Mouse (Mus musculus) limb, embryonic 11.5 days (tissue): ENCODE data around the gene Kif1b. TPM values are rescaled to one million over a fixed set of nuclear protein-coding genes. Genes with fewer than 3 reads are reported as not detected.
A peak's percentile ranks its signal among the peaks of the same experiment; 100 is the strongest.

ENCODE experiments used
- ATAC-seq: fragments of 200-750 bp; cut with Nextera tagmentation; 2 replicates; pipeline ENCODE4 v1.8.0; 2017; ENCODE audit warnings: low read depth; ENCODE audit not compliant: insufficient number of reproducible peaks, low FRiP score, low TSS enrichment
- DNase-seq: peaks from one replicate; pipeline ENCODE4 v3.0.0-alpha.2; 2015; ENCODE audit warnings: low spot score
- H3K27ac ChIP-seq: fragments of 300-500 bp; sonication (generic); replicated peaks from 2 replicates; pipeline ENCODE4 v1.5.1; 2014; ENCODE audit warnings: low read depth, mild to moderate bottlenecking, low read length
- H3K27me3 ChIP-seq: fragments of 300-500 bp; sonication (generic); 2 replicates; pipeline ENCODE4 v1.6.1; 2014; ENCODE audit warnings: mild to moderate bottlenecking, low read length, mixed read lengths; ENCODE audit not compliant: control insufficient read depth, insufficient read depth
- H3K36me3 ChIP-seq: fragments of 300-500 bp; sonication (generic); 2 replicates; pipeline ENCODE4 v1.6.1; 2014; ENCODE audit warnings: mild to moderate bottlenecking, low read length, moderate library complexity, mixed read lengths; ENCODE audit not compliant: control insufficient read depth, insufficient read depth
- H3K4me1 ChIP-seq: fragments of 300-500 bp; sonication (generic); 2 replicates; pipeline ENCODE4 v1.6.1; 2014; ENCODE audit warnings: low read length, mixed read lengths; ENCODE audit not compliant: control insufficient read depth, insufficient read depth
- H3K4me2 ChIP-seq: fragments of 300-500 bp; sonication (generic); 2 replicates; pipeline ENCODE4 v1.6.1; 2014; ENCODE audit warnings: low read depth, mild to moderate bottlenecking, moderate library complexity; ENCODE audit not compliant: severe bottlenecking
- H3K4me3 ChIP-seq: fragments of 300-500 bp; sonication (generic); 2 replicates; pipeline ENCODE4 v1.5.1; 2014; ENCODE audit warnings: low read depth, low read length
- H3K9ac ChIP-seq: fragments of 300-500 bp; sonication (generic); 2 replicates; pipeline ENCODE4 v1.6.1; 2014; ENCODE audit warnings: mild to moderate bottlenecking, low read length
- H3K9me3 ChIP-seq: fragments of 300-500 bp; sonication (generic); 2 replicates; pipeline ENCODE4 v1.6.1; 2016; ENCODE audit warnings: low read length; ENCODE audit not compliant: control insufficient read depth
- WGBS: fragments of 180-500 bp; shearing (Covaris S2); extraction: QIAGEN DNeasy Blood & Tissue Kit; methylation state at CpG from one replicate; pipeline ENCODE4 v1.1.7; 2014; 5-methylcytosine and 5-hydroxymethylcytosine counted together
- polyA plus RNA-seq: library from polyadenylated mRNA; unstranded; fragments of >200 nt; fragmentation: Nextera tagmentation; extraction: Ambion mirVana; gene quantifications from 2 replicates; pipeline ENCODE4 v1.2.1, GENCODE M21; 2014

The Kif1b gene
- polyA plus RNA-seq: 35.6 and 41.7 TPM in 2 replicates

DNA sequence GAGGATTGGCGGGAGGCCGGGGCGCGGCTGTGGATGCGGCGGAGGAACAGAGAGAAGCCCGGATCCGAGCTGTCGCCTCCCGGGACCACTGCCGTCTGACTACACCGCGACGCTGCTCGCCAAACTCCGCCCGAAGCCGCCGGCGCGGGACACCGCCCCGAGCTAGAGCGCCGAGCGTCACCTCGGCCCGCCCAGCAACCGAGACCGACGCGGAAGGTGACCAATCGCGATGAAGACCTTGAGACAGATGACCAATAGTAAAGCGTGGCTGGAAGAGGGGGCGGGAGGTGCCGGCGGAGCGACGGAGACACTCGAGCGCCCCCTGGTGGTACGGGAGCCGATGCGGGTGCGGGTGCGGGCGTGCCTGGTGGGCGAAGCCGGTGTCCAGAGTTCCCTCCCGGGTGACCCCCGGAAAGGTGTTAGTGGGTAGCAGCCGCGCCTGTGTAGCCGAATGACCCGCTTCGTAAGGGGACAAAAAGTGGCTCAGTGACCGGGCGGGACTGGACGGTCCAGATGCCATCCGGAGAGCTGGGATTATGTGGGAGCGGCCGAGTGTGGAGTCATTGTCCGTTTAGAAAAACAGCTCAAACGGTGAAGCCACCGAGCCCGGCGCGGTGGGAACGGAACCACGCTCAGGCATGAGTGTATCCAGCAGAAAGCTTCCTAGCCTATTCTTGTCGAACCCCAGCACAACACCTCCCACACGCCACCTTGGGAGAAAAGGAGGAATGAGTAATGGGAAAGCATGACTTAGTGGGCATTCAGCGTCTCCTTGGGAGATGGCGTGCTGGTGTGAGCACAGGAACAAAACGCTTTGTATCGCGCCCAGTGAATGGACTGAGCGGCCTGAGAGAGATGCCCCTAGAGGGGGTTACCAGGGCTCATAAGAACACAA lies at the start of gene Kif1b:
Kif1b (minus strand) TSS at position 98 of the 895 bp plus-strand sequence.
- Histone ChIP-seq H3K9me3 (no peaks in the 10 kb centered on the region), H3K27me3 (no peaks in the 10 kb centered on the region), H3K9ac (peak within 1 kb of the TSS; percentile 89), H3K36me3 (no peaks in the 10 kb centered on the region), H3K27ac (peak within 1 kb of the TSS; percentile 83), H3K4me3 (peak within 1 kb of the TSS; percentile 94), H3K4me1 (0 out of 2 replicates have a peak, but pooled peaks cover 4% of the 10 kb centered on the region), H3K4me2 (peak within 1 kb of the TSS; percentile 65)
- peak; percentile 100 for DNase-seq
- WGBS: under 1% methylated on average over 79 of the region's 79 CpGs
- peak; percentile 97 for ATAC-seq

DNA sequence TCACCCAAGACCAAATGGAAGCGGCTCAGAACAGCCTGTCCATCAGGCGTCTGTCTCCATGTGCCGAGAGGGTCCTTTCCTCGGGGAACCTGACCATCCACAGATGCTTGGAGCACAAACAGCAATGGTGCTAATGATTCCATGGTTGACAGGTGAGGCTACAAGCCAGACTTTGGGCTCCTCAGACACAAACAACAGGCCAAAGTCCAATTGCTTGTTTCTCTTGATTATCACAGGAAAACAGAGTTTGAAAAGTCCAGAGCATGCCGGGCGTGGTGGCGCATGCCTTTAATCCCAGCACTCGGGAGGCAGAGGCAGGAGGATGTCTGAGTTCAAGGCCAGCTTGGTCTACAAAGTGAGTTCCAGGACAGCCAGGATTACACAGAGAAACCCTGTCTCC lies 47.2 kb upstream of the Kif1b start:
- Histone ChIP-seq H3K4me1 (no peaks in the 10 kb centered on the region), H3K4me2 (no peak overlapping the region), H3K9ac (no peak overlapping the region), H3K27me3 (no peaks in the 10 kb centered on the region), H3K4me3 (no peak overlapping the region), H3K36me3 (peaks cover 44% of the 10 kb centered on the region), H3K9me3 (no peaks in the 10 kb centered on the region), H3K27ac (no peak overlapping the region)
- whole genome bisulfite sequencing: 95% methylated on average over 8 of the region's 8 CpGs
- DNase-seq (no peak), ATAC-seq (no peak)

DNA sequence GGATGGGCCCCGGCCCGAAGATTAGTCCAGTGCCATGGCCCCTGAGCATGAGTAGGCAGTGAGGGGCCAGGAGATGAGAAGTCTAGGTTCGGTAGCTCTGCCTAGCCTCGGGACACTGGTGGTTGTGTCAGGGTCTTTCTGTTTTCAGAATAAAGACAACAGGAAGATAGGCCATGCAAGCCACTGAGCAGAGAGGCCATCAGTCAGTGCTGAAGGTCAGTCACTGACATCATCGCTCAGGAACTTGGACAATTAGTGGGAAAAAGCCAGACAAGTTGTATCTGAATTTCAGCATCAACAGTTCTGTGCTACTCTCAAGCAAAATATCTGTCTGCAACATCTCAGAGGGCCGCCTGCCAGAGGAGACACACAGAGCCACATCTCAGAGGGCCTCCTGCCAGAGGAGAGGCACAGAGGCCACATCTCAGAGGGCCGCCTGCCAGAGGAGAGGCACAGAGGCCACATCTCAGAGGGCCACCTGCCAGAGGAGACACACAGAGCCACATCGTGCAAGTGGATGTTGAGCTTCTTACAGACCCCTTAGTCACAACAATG lies 44.2 kb upstream of the Kif1b start:
- Histone ChIP-seq H3K27me3 (no peaks in the 10 kb centered on the region), H3K9ac (no peak overlapping the region), H3K9me3 (no peaks in the 10 kb centered on the region), H3K27ac (no peak overlapping the region), H3K4me3 (no peak overlapping the region), H3K4me1 (no peaks in the 10 kb centered on the region), H3K36me3 (peaks cover 43% of the 10 kb centered on the region), H3K4me2 (no peak overlapping the region)
- ATAC-seq (no peak), DNase-seq (no peak)
- WGBS: 91% methylated on average over 8 of the region's 8 CpGs

DNA sequence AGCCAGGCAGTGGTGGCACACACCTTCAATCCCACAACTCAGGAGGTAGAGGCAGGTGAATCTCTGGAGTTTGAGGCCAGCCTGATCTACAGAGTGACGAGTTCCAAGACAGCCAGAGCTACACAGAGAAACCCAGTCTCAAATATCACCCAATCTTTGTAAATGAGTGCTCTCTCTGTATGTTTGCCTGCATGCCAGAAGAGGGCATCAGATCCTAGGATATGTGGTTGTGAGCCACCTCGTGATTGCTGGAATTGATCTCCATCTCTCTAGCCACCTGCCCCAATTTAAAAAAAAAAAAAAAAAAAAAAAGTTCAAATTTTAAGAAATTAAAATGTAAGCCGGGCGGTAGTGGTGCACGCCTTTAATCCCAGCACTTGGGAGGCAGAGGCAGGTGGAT lies 41.5 kb upstream of the Kif1b start:
- no peaks in the 10 kb centered on the region for H3K27me3 ChIP-seq
- peaks cover 32% of the 10 kb centered on the region for H3K36me3 ChIP-seq
- H3K9me3 ChIP-seq: no peaks in the 10 kb centered on the region
- H3K4me3 ChIP-seq: no peak overlapping the region
- DNase-seq: no peak
- H3K4me2 ChIP-seq: no peak overlapping the region
- no peaks in the 10 kb centered on the region for H3K4me1 ChIP-seq
- no peak for ATAC-seq
- no peak overlapping the region for H3K27ac ChIP-seq
- WGBS: 81% methylated on average over 5 of the region's 5 CpGs
- no peak overlapping the region for H3K9ac ChIP-seq

- WGBS: 87% methylated on average over 5 of the region's 5 CpGs
- no peak overlapping the region for H3K4me3 ChIP-seq
- H3K36me3 ChIP-seq: peaks cover 32% of the 10 kb centered on the region
- ATAC-seq (no peak), DNase-seq (no peak)
- no peak overlapping the region for H3K9ac ChIP-seq
- H3K4me2 ChIP-seq: no peak overlapping the region
- H3K27me3 ChIP-seq: no peaks in the 10 kb centered on the region
- no peaks in the 10 kb centered on the region for H3K4me1 ChIP-seq
- no peaks in the 10 kb centered on the region for H3K9me3 ChIP-seq
- H3K27ac ChIP-seq: no peak overlapping the region
Observed at GRCm38 (mm10) chr4:149345873-149346272, 38.4 kb upstream of the Kif1b start.

GRCm38 (mm10) chr4:149344311-149344710 lies 36.8 kb upstream of the Kif1b start:
- Histone ChIP-seq H3K4me1 (no peaks in the 10 kb centered on the region), H3K27me3 (no peaks in the 10 kb centered on the region), H3K4me3 (no peak overlapping the region), H3K9ac (no peak overlapping the region), H3K9me3 (no peaks in the 10 kb centered on the region), H3K4me2 (no peak overlapping the region), H3K36me3 (peaks cover 32% of the 10 kb centered on the region), H3K27ac (no peak overlapping the region)
- DNase-seq: no peak
- ATAC-seq: no peak
- WGBS: 87% methylated on average over 8 of the region's 8 CpGs

GRCm38 (mm10) chr4:149340680-149341079 lies 33.2 kb upstream of the Kif1b start:
- no peak overlapping the region for H3K27ac ChIP-seq
- H3K9me3 ChIP-seq: no peaks in the 10 kb centered on the region
- H3K27me3 ChIP-seq: no peaks in the 10 kb centered on the region
- no peak overlapping the region for H3K9ac ChIP-seq
- no peak overlapping the region for H3K4me2 ChIP-seq
- no peak for DNase-seq
- H3K4me3 ChIP-seq: no peak overlapping the region
- 83% methylated on average over 2 of the region's 2 CpGs for WGBS
- peaks cover 18% of the 10 kb centered on the region for H3K36me3 ChIP-seq
- no peak for ATAC-seq
- no peaks in the 10 kb centered on the region for H3K4me1 ChIP-seq

GRCm38 (mm10) chr4:149339426-149340214 lies 32.1 kb upstream of the Kif1b start:
- ATAC-seq: no peak
- Histone ChIP-seq H3K4me2 (no peak overlapping the region), H3K9ac (no peak overlapping the region), H3K27me3 (no peaks in the 10 kb centered on the region), H3K36me3 (peaks cover 18% of the 10 kb centered on the region), H3K4me1 (no peaks in the 10 kb centered on the region), H3K4me3 (no peak overlapping the region), H3K9me3 (no peaks in the 10 kb centered on the region), H3K27ac (no peak overlapping the region)
- DNase-seq: no peak
- WGBS: 85% methylated on average over 5 of the region's 5 CpGs
